Mouse (Mus musculus) gastrocnemius, adult 8-10 months (tissue): Measurements from ENCODE around the gene Olfr1238. TPM values are rescaled to one million over a fixed set of nuclear protein-coding genes. Genes with fewer than 3 reads are reported as not detected.

Experiments used
- DNase-seq, 2 experiments: peaks; one replicate each; pipeline ENCODE4 v3.0.0; 2022; ENCODE audit warnings: low spot score in 2 of 2
- total RNA-seq, 4 experiments: library from RNA; stranded (reverse); gene quantifications; 2 replicates each; pipeline ENCODE4 v1.2.4; 2022

Olfr1238 gene
- not detected for total RNA-seq

DNA sequence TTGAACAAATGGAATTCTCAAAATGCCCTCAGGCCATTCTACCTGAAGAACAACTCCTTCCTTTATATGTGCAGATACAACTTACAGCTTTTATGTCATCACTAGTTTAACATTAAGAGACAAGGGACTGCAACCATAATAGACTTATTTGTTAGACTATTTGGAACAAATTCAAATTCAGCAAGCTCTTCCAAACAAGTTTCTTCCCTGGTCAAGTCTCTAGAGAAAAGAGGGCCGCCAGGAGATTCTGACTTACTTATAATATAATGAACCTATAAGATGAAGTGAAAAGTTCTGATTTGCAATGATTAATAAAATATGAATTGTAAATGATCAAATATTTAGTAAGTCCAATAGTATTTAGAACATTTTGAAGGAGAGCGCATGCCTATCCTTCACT lies at the start of gene Olfr1238:
Gene Olfr1238, minus strand, starts transcription at position 101 of the 400 bp plus-strand sequence.
- DNase-seq, result no peak

DNA sequence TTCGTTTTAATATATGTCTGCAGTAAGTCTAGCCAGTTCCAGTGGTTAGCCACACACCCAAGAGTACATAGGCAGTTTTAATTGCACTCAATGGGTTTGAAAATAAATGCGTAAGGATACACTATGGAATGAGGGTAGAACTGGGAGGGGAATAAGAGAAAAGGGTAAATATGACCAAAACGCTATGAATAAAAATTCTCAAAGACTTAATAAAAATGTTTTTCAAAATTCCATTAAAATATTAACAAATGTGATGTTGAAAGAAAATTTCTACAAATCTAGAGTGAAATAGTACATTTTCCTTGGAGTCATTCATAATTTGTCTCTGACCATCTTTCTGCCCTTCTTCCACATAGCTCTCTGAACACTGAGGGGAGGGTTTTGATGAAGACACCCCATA lies 33.4 kb upstream of the Olfr1238 start, which contains the start of gene Olfr1240:
Gene Olfr1240, minus strand, starts transcription at position 101 of the 400 bp plus-strand sequence.
- DNase-seq, result no peak

DNA sequence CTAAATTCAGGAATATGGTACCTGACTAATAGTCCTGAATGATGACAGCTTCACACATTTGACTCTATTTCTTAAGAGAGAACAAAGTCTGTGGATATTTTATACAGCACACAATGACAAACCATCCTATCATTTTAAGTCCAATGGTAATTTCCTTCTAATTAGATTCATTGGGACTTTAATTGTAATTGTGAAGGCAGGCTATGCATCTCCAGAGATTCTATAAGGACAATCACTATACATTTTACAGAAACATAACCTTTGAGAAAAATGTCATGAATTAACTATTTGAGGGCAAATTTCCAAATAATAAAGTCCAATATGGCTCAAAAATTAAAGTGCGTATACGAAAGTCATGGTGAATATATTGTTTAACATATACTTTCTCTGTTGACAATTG lies 10.8 kb upstream of the Olfr1238 start, which contains the start of gene Olfr1239:
Gene Olfr1239, minus strand, starts transcription at position 101 of the 400 bp plus-strand sequence.
- DNase-seq, result no peak

DNA sequence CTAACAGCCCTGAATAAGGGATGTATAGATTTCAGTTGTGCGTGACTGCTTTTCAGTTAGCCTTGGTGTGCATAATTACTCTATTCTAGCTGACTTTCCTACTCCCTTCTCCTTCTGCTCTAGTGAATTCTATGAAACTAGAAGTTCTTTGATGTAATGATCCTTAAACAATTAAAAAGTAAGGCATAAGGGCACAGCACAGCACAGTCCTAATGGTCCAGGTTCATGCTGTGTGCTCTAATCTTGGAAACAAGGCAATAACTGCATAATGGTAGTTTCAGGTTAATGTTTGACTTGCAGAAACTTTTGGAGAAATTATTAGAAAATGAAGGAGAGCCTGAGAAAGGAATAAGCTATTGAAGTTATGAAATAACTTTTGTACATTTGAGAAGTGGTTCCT lies 5.1 kb upstream of the Olfr1238 start:
- no peak for DNase-seq

DNA sequence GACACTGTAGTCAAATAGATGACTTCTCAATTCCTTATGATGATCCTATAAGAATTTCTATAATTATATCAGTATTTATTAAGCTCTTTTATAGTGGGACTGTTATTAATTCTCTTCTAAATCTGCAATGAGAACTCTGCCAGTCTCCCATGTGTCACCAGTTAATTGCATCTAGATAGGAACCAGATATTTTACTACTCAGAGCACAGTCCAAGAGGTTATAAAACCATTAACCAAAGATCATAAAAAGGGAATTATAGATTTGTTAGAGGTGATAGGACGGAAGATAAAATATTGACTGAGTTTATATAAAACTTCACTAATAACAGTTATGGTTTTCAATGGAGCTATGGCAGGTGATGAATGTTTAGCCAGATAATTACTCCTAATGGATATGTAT lies 8.6 kb downstream of the Olfr1238 start:
- DNase-seq, result no peak

DNA sequence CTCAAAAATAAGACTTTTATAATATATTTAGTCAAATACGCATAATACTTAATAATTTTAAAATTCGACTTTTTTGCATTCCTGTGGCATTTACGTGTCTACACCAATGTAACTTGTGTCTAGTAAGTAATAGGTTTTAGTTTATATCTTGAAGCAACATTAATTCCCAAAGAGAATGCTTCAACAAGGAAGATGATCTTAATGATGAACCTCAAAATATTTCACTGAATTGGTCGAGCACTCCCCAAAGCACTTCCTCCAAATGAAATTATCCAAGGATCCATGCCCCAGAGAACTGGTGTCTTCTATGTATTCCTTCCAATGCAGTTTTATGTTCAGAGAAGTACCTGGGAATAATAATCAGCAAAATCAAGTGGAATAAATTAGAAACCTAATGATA lies 44.7 kb downstream of the Olfr1238 start, which contains the start of gene Olfr1234:
Gene Olfr1234, minus strand, starts transcription at position 101 of the 400 bp plus-strand sequence.
- no peak for DNase-seq

Other genes with a start within 250 kb of the Olfr1238 start
- not detected for gene Olfr1224-ps1, start 245.6 kb downstream of the Olfr1238 start, total RNA-seq
- not detected for gene Olfr1225, start 235.0 kb downstream of the Olfr1238 start, total RNA-seq
- not detected for gene Olfr1226, start 209.6 kb downstream of the Olfr1238 start, total RNA-seq
- gene Olfr1228, start 155.6 kb downstream of the Olfr1238 start, total RNA-seq, result not detected
- not detected for gene Olfr1229, start 121.7 kb downstream of the Olfr1238 start, total RNA-seq
- not detected for gene Olfr1230, start 112.4 kb downstream of the Olfr1238 start, total RNA-seq
- gene Olfr1231, start 102.6 kb downstream of the Olfr1238 start, total RNA-seq, result not detected
- gene Olfr1232, start 80.0 kb downstream of the Olfr1238 start, total RNA-seq, result not detected
- not detected for gene Olfr1233, start 67.3 kb downstream of the Olfr1238 start, total RNA-seq
- gene Olfr1234, start 44.8 kb downstream of the Olfr1238 start, total RNA-seq, result not detected
- gene Olfr1239, start 10.7 kb upstream of the Olfr1238 start, total RNA-seq, result not detected
- not detected for gene Olfr1240, start 33.3 kb upstream of the Olfr1238 start, total RNA-seq
- gene Olfr1241, start 77.5 kb upstream of the Olfr1238 start, total RNA-seq, result not detected
- gene Olfr1242, start 88.7 kb upstream of the Olfr1238 start, total RNA-seq, result not detected
- not detected for gene Olfr1243, start 121.8 kb upstream of the Olfr1238 start, total RNA-seq
- not detected for gene Olfr1245, start 168.8 kb upstream of the Olfr1238 start, total RNA-seq
- gene Olfr1246, start 183.5 kb upstream of the Olfr1238 start, total RNA-seq, result not detected
- under 1 TPM in 1 of 4 experiments, not detected in 3; 0.10 TPM for gene Olfr1247, start 204.5 kb upstream of the Olfr1238 start, total RNA-seq
- not detected for gene Olfr1248, start 208.6 kb upstream of the Olfr1238 start, total RNA-seq
- gene Olfr1249, start 225.3 kb upstream of the Olfr1238 start, total RNA-seq, result not detected